Mouse (Mus musculus) spleen, embryonic (tissue): ENCODE measurements around the gene Armh3.
"Not testable (repeated sequence)": the region's sequence is repeated elsewhere in the genome, so short reads cannot be mapped to it uniquely, and the experiment has no call there.

Experiments used
- CTCF ChIA-PET: fragments of 350-600 bp; sonication (Branson Sonifier 250); formaldehyde crosslinking; loops from one replicate; lab custom pipeline; 2022; lab: Charles Lee

Gene Armh3

DNA sequence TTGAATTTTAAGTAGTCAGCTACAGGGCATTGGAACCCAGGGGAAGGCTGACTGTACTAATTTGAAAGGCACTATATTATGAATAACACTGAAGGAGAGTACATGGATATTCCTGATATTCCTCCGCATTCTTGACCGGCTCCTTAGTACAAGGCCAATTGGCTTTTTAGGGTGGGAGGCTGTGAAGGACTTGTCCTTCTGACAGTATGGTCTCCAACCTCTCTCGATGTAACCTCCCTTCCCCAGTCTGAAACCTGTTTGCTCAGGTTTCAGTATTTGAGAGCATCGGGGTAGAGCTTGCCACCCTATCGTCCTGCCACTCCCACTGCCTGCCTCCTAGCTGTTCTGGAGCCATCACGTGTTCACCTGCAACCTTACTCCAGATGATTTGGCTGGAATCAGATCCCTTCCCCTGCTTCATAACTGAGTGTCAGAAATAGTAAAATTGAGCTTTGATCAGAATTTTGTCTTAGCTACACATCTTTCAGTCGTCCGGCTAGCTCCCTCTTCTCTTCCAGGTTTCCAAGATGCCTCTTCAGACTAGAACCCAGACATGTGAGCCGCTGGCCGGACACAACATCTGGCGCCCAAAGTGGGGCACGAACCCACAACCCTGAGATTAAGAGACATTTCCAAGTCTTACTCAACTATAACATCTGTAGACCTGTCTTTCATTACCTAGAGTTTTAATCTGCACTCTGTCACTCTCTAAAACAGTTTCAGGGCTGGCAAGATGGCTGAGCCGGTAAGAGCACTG lies 4.1 kb downstream of the Armh3 start:
- CTCF ChIA-PET: no interaction called here

DNA sequence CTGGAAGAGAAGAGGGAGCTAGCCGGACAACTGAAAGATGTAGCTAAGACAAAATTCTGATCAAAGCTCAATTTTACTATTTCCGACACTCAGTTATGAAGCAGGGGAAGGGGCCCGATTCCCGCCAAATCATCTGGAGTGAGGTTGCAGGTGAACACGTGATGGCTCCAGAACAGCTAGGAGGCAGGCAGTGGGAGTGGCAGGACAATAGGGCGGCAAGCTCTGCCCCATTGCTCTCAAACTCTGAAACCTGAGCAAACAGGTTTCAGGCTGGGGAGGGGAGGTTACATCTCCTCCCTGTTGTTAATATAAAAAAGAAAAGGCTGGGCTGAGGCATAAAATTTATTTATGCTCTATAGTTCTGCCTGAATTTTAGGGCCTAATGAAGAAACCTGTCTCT lies 4.8 kb downstream of the Armh3 start:
- CTCF ChIA-PET: not testable (repeated sequence)

DNA sequence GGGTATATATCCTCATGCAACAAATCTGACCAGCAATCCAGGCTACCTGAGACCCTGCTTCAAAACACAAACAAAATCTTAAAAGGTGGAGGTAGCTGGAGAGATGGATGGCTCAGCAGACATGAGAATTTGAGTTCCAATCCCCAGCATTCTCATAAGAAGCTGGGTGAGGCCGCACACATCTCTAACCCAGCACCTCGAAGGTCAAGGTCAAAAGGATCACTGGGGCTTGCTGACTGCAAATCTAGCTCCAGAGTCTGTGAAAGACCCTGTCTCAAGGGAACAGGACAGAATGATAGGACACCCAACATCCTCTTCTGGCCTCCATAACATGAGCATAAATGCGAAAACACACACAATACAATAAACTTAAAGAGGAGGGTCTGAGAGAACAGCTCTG lies 7.1 kb downstream of the Armh3 start:
- CTCF ChIA-PET: interaction anchor here (0.6 kb wide), 1 partner anchor 9 kb away, joined by 3 read pairs; no protein-coding TSS in a partner anchor

DNA sequence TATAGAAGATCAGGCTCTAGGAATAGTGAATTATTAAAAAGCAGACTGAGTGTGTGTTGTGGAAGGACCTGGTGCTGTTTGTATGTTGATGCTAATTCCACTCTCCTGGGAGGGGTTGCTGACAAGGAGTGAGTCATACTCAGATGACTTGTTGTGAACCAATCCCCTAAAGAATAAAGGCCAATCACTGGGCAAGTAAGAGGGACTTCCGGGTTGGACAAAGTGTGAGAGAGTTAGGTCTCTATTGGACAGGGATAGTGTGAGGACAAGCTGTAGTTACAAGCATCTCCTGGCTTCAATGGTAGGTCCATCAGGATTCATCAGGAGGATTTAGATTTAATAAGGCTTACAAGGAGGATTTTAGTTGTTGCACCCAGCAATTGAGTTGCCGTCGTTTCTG lies 10.1 kb downstream of the Armh3 start:
- CTCF ChIA-PET: no interaction called here

DNA sequence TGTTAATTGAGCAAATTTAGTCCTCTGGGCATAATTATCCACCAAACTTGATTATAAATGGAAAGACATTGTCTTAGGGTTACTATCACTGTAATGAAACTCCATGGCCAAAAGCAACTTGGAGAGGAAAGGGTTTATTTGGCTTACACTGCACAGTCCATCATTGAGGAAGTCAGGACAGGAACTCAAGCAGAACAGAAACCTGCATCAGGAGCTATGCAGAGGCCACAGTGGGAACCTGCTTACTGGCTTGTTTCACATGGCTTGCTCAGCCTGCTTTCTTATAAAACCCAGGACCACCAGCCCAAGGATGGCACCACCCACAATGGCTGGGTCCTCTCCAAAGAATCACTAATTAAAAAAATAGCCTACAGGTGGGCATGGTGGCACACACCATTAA lies 13.9 kb downstream of the Armh3 start:
- CTCF ChIA-PET: no interaction called here

DNA sequence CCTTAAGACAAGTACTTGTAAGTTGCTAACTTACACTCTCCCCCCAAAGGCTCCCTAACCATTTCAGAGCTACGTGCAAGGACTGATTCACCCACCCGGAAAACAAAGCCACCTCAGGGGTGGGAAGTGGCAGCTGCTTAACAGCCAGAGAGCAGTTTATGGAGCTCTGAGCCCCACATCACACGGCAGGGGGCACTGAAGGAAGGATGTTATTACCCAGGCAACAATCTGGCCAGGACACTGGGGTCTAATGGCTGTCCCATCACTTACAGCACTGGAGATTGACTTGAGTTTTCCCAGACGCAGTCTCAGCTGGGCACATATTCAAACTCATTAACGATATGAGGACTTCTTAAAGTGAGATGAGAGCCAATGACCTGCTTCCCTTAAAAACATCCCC lies 37.5 kb downstream of the Armh3 start:
- CTCF ChIA-PET: interaction anchor here (0.7 kb wide), 1 partner anchor 1041 kb away, joined by 4 read pairs; no protein-coding TSS in a partner anchor

DNA sequence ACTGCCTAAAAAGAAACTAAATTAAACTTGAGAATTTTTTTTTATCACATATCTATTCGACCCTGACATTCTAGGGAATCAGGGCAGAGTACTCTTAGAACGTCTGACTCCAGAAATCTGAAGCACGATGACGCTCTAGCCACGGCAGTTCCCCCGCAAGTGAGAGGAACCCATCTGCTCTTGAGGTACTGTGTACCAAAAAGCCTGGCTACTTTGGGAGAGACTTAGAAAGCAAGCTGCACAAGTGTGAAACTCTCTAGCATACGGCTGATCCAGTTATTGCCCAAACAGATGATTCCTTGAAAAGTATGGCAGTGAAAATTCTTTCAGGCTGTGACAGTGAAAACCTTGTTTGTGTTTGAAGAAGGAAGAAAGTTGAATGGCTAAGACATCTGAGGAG lies 41.6 kb downstream of the Armh3 start:
- CTCF ChIA-PET: no interaction called here

DNA sequence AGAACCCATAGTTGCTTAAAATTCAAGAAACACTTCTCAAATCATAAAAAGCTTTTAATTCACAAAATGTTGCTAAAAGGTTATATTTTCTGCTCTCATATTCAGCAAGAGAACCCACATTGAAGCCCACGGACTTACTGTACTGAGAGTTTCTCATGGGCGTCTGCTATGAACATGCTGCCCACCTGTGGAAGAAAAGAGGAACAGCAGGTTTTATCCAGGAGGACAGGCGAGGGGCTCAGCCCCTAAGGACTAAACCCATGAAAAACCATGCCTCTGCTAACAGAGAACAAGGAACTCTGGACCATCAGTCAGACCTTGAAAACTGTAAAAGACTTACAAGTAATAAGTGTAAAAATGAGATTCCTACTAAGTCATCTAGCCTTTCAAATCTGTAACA lies 45.0 kb downstream of the Armh3 start:
- CTCF ChIA-PET: interaction anchor here (0.6 to 1.3 kb wide), 3 partner anchors 60 to 1033 kb away, joined by 3 to 13 read pairs (median 3); no protein-coding TSS in a partner anchor

DNA sequence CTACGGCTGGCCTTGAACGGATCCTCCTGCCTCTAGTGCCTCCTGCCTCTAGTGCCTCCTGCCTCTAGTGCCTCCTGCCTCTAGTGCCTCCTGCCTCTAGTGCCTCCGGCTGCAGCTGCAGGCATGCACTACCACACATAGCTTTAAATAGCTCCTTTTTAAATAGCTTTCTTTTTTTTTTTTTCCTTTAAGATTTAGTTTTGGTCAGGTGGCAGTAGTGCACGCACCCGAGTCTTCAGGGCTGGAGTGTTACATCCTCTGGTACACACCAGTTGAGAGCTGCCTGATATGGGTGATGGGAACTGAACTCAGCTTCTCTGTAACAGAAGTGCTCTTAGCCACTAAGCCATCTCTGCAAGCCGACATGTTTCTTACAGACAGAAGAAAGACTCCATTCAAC lies 49.1 kb downstream of the Armh3 start:
- CTCF ChIA-PET: interaction anchor here (0.6 kb wide), 1 partner anchor 142 kb away, joined by 3 read pairs; no protein-coding TSS in a partner anchor

DNA sequence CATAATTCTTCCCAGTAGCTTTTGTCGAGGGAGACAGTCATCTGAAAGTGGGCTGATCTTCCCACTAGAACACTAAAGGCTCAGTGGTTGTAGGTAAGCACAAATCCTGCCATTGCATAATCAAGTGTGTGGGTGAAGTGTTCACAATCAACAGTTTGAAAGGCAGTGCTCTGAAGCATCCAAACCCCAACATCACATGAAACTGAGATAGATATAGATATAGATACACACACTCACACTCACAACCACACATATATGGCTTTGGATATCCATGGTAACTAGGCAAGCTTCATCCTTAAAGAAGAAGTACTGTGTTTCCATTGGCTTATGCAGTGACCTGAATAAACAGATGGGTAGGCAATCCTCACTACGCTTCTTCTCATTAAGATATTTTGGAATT lies 50.5 kb downstream of the Armh3 start:
- CTCF ChIA-PET: no interaction called here

DNA sequence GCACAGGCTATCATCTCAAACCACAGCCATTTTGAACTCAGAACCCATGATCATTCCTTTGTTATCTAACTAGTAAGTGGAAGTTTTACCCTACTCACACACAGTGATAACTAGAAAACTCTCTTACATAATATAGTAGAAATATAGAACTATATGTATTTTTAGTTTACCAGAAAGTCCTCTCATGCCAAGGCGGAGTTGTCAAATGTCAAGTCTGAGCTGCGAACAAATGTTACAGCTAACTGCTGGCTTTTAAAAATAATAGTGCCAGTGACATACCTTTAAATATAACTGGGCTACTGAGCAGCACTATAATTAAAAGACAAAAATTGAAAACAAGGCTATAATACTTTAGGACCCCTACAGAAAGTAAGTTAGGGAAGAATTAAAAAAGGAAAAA lies 51.0 kb downstream of the Armh3 start:
- CTCF ChIA-PET: no interaction called here

DNA sequence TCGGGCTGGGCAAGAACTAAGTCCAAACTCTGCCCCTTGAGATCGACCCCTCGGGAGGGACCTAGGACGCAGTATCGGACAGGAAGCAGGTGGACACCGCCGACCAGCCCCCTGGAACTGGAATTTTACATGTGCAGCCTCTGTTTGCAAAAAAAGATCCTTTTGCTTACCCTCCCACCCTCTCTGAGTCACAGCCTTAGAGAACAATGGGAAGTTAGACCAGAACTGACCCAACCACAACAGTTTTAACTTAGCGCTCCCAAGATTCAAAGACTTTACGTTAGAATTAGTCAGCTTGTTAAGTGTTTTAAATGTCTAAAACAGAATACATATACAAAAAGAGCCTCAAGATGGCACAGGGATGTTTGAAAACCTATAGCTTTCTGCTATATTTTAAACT lies 51.7 kb downstream of the Armh3 start:
- CTCF ChIA-PET: no interaction called here

DNA sequence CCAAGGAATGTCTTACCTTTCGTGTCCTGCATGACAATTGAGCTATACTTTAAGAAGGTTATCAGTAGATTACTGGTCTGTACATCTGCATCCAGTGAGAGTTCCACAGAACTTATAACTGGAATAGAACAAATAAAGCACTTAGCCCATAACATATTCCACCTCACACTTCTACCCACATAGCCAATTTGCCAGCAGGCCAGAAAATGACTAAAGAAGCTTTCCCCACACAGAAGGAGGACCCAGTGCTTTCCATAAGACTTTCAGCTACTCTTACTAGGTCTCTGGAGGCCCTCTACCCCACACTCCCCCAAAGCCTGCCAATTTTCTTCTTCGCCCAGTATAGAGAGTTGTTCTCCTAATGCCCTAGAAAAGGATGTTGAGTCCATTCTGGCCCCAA lies 52.3 kb downstream of the Armh3 start:
- CTCF ChIA-PET: no interaction called here

DNA sequence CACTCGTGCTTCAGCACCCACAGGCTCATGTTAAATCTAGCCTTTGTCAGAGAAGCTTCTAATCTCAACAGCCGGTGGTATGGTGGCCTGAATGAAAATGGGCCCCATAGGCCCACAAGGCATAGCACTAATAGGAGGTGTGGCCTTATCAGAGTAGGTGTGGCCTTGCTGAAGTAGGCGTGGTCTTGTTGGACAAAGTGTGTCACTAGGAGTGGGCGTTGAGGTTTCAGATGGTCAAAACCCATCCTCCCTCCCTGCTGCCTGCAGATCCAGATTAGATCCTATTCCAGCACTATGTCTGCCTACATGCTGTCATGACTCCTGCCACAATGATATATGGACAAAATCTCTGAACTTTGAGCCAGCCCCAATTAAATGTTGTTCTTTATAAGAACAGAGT lies 54.5 kb downstream of the Armh3 start:
- CTCF ChIA-PET: no interaction called here

DNA sequence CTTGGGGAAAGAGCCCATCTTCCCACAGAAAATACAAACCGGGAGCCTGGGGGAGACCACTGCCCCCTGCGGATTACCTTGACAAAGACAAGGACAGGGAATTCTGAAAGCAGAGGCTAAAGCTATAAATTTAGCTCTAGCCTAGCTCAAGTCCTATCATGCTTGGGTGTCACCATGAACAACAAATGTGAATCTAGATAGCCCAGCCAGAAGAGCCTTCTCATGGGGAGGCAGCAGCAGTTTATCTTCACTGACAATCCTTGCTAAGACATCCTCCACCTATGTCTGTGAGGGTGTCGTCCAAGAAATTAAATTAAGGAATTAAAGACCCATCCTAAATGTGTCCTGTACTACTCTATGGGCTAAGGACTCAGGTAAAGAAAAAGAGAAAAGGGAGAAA lies 60.2 kb downstream of the Armh3 start:
- CTCF ChIA-PET: no interaction called here

DNA sequence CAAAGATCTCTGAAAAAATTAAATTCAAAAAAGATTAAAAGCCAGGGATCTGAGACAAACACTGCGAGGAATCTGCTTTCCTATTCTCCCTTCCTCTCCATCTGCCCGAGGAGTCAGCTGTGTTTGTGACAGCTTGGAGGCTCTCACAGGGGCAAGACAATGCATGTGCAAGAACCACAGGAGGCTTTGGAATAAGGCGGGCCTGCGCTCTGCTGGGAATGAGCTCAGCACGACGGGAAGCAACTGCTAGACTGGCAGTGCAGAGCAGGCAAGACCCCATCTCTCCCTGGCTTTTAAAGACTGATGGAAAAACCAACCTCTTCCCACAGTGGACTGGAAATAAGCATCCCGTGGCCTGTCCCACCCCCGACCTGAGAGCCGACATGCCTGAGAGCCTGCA lies 60.8 kb downstream of the Armh3 start:
- CTCF ChIA-PET: no interaction called here

DNA sequence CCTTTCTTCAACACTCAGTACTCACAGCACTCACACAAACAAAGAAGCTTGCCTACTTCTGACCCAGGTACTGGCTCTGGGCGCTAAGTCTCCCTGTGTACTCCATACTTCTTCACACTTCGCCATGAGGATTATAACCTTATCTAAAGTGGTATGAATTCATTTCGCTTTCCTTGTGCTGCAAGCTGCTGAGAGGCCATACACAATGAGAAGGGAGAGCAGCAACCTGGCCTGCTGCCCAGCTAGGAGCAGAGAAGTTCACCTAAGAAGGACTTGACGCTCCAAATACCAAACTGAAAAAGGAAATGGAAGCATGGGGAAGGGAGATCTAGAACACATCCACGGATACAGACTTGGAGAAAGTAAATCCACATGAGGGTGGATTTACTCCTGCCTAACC lies 71.1 kb downstream of the Armh3 start:
- CTCF ChIA-PET: no interaction called here

DNA sequence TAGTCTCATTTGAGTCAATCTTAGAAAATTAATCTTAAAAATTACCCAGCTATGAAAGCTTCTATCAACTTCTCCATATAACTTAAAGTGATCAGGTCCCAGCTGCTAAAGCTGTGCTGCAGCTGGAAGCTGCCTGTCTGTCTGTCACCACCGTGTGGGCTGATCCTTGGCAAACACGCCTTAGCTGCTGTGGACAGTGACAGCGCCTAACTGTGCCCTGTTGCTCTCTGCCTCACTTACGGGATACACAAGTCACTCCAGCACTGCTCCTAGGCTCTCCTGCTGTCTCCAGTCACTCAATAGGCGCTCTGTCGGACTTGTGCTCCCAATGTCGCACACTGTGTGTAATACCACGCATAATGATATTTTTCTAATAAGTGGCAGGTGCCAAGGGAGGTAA lies 71.9 kb downstream of the Armh3 start:
- CTCF ChIA-PET: no interaction called here

DNA sequence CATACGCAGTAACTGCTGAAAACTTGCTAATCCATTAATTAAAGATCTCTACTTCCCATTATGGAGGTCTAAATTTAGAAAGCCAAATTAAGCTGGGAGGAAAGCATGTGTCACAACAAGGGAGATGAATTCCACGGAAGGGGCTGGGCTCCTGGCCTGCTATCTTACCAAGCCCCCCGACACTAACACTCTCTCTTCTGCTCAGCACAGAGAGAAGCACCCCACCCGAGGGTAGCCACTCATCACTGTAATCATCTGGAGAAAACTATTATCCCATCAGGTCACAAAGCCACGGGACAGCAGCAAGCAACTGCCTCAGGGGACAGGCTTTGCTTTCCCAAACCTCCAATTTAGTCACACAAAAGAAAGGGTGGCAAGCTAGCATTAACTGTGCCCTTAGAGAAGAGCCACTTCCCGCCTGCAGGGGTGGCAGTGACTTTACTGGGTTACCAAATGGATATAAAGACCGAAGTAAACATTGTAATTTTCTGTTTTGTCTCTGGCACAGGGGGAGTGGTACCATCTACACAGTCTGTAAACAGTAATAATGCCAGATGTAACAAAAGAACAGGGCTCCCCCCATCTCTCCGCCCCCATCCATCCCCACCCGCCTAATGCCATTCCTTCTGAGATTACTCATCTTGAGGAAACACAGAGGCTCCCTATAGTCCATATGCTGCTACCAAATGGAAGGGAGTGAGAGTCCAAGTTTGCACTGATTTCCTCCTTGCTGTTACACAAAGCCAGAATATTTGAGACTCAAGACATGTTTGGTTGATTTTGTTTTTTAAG lies 77.8 kb downstream of the Armh3 start:
- CTCF ChIA-PET: no interaction called here

DNA sequence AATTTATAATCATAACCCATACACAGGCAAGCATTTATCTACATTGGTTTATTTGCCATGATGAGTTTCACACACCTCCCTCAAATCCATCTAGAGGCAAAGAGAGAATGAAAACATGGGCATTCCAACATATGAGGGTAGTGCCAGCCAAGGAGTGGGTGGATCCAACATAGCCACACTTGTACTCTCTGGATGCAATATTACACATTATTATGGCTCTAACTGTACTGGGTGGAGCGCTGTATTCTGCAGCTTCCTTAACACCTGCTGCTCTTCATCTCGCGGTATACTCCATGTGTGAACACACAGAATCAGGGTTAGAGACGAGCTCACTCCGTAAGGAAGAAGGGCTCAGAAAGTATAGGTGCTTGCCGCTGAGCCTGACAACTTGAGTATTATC lies 79.9 kb downstream of the Armh3 start:
- CTCF ChIA-PET: no interaction called here

DNA sequence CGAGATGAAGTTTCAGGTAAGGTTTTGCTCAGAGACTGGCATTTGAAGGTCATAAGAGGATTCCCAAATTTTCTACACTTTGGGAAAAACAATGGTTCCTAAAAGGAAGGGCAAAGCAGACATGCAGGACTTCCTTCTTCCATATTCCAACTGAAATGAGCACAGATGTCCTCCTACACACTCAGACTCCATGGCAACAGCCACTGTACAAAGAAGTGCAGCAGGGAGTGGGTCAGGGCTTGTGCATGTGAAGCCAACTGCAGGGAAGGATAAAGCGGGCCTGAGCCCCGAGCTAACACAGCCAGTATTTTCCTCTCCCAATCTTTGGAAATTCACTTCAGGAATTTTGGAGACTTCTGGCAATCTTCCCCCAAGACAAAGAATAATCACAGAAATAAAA lies 80.4 kb downstream of the Armh3 start:
- CTCF ChIA-PET: no interaction called here

DNA sequence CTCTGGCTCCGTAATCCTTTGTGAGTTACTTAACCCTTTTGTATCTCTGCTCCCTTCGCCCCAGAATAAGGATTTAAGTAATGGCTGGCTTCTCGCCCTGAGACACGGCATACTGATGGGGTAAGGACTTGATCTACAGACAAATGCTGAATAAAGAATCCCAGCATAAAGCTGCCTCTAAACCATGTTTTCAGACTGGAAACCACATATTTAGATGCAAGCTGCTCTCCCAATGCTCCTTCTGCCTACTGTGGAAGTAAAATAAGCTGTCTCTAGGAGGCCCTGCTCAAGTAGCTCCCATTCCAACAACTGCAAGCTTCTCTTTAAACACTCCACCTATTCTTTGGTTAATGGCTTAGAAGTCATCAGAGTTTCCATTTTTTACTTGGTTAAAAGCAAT lies 81.8 kb downstream of the Armh3 start:
- CTCF ChIA-PET: no interaction called here

DNA sequence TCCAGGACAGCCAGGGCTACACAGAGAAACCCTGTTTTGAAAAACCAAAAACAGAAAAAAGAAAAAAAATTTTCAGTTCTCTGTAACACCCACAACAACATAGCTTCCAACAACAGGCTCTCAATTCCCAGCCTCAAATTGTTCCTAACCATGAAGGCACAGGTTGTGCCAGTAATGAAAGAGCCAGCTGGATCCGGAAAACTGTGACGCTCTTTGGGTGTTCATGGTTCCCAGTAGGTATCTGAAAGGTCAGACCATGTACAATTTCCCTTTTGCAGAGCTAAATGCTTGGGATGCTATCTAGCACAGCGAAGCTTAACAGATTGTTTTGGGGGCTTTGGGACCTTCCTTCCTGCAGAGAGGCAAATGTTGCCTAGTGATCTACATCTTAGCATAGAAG lies 82.3 kb downstream of the Armh3 start:
- CTCF ChIA-PET: no interaction called here
